ENCODE assay signal across 8 mouse cellular contexts in the genomic region with DNA sequence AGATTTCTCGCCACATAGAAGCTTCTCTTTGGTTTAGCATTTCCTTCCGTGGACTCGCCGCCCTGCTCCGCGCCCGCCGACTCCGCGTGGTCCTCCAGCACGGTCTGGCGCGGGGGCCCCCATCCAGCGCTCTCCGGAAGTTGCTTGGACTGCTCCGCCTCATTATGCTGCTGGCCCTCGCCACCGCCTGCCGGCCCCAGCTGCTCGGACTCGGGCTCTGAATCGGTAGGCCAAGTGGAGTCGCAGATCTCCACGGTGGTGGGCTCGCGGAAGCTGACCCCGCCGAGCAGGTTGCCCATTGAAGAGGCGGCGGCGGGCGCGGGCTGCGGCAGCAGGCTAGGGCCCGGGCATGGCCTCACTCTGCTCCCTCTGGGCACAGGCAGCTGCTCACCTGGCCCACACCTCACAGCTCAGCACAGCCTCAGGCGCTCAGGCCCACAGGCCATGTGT. TPM values are rescaled to one million over a fixed set of nuclear protein-coding genes. Genes with fewer than 3 reads are reported as not detected.
DNase-seq lines count a peak whose midpoint lies in the region; ATAC-seq lines count a peak whose summit lies in the region.

No protein-coding gene starts in this region.

- H3K27me3 ChIP-seq in heart, embryonic 11.5 days (ENCODE audit: control insufficient read depth, insufficient read depth, low read length) = no peaks in the 10 kb centered on the region
- H3K27me3 ChIP-seq in embryonic facial prominence, embryonic 13.5 days = no peaks in the 10 kb centered on the region
- H3K27me3 ChIP-seq in hindbrain, embryonic 15.5 days = no peaks in the 10 kb centered on the region
- H3K27me3 ChIP-seq in liver, embryonic 11.5 days (replicated peaks; ENCODE audit: control insufficient read depth, insufficient read depth, low read length) = no peaks in the 10 kb centered on the region
- H3K27me3 ChIP-seq in neural tube, embryonic 15.5 days (replicated peaks) = no peaks in the 10 kb centered on the region

- no peak for DNase-seq in heart, adult 9 months (ENCODE audit: low spot score in 2 of 2)
- peak; percentile 4 for DNase-seq in WW6 (ENCODE audit: low read depth, low spot score)
- peak; percentile 68 for DNase-seq in liver, embryonic 11.5 days (ENCODE audit: low spot score)

- 2% methylated on average over 36 of the region's 36 CpGs for WGBS in heart, embryonic 11.5 days (ENCODE audit: insufficient replicate concordance)
- WGBS in embryonic facial prominence, embryonic 13.5 days = 6% methylated on average over 36 of the region's 36 CpGs
- 6% methylated on average over 36 of the region's 36 CpGs for WGBS in hindbrain, embryonic 15.5 days
- WGBS in liver, embryonic 11.5 days = 5% methylated on average over 36 of the region's 36 CpGs
- 3% methylated on average over 36 of the region's 36 CpGs for WGBS in neural tube, embryonic 15.5 days

- peak; percentile 89 for ATAC-seq in heart, embryonic 11.5 days (replicated peaks; ENCODE audit: insufficient number of reproducible peaks, low FRiP score, low TSS enrichment)
- ATAC-seq in embryonic facial prominence, embryonic 13.5 days (ENCODE audit: insufficient number of reproducible peaks, insufficient read depth, low FRiP score, low TSS enrichment, low read depth) = peak; percentile 84
- peak; percentile 99 for ATAC-seq in hindbrain, embryonic 15.5 days (ENCODE audit: low FRiP score, low read depth)
- ATAC-seq in liver, embryonic 11.5 days (replicated peaks; ENCODE audit: low FRiP score) = peak; percentile 85
- peak; percentile 98 for ATAC-seq in neural tube, embryonic 15.5 days (ENCODE audit: low FRiP score)
- ATAC-seq in erythroid progenitor cell, adult 5-6 weeks (replicated peaks; ENCODE audit: low FRiP score, poor library complexity, severe bottlenecking) = no peak

- peak overlapping the region; percentile 74 for H3K9ac ChIP-seq in heart, embryonic 11.5 days (ENCODE audit: low read depth, low read length)
- H3K9ac ChIP-seq in embryonic facial prominence, embryonic 13.5 days = peak overlapping the region; percentile 71
- H3K9ac ChIP-seq in hindbrain, embryonic 15.5 days = peak overlapping the region; percentile 45
- H3K9ac ChIP-seq in liver, embryonic 11.5 days (ENCODE audit: low read depth, low read length) = peak overlapping the region; percentile 46
- H3K9ac ChIP-seq in neural tube, embryonic 15.5 days (replicated peaks) = peak overlapping the region; percentile 61

- no peak overlapping the region for H3K27ac ChIP-seq in heart, embryonic 11.5 days (ENCODE audit: low read depth, low read length)
- H3K27ac ChIP-seq in embryonic facial prominence, embryonic 13.5 days = no peak overlapping the region
- H3K27ac ChIP-seq in hindbrain, embryonic 15.5 days (replicated peaks) = no peak overlapping the region; the same call in 1 of the 2 replicates
- no peak overlapping the region for H3K27ac ChIP-seq in liver, embryonic 11.5 days (ENCODE audit: low read depth, low read length)
- 0 out of 2 replicates have a peak overlapping the region, but pooled peaks have one; percentile 13 for H3K27ac ChIP-seq in neural tube, embryonic 15.5 days (replicated peaks)

- H3K36me3 ChIP-seq in heart, embryonic 11.5 days (ENCODE audit: control insufficient read depth, insufficient read depth, low read length) = no peaks in the 10 kb centered on the region
- no peaks in the 10 kb centered on the region for H3K36me3 ChIP-seq in embryonic facial prominence, embryonic 13.5 days
- H3K36me3 ChIP-seq in hindbrain, embryonic 15.5 days = no peaks in the 10 kb centered on the region
- H3K36me3 ChIP-seq in liver, embryonic 11.5 days (ENCODE audit: control insufficient read depth, insufficient read depth, low read length) = no peaks in the 10 kb centered on the region
- H3K36me3 ChIP-seq in neural tube, embryonic 15.5 days = no peaks in the 10 kb centered on the region

- H3K9me3 ChIP-seq in heart, embryonic 11.5 days (replicated peaks; ENCODE audit: control insufficient read depth, low read length) = no peaks in the 10 kb centered on the region
- H3K9me3 ChIP-seq in embryonic facial prominence, embryonic 13.5 days = no peaks in the 10 kb centered on the region
- H3K9me3 ChIP-seq in hindbrain, embryonic 15.5 days = no peaks in the 10 kb centered on the region
- H3K9me3 ChIP-seq in liver, embryonic 11.5 days (ENCODE audit: control insufficient read depth, low read length) = no peaks in the 10 kb centered on the region
- no peaks in the 10 kb centered on the region for H3K9me3 ChIP-seq in neural tube, embryonic 15.5 days (replicated peaks)

- H3K4me3 ChIP-seq in heart, embryonic 11.5 days (ENCODE audit: low read depth, low read length) = peak overlapping the region; percentile 48
- H3K4me3 ChIP-seq in embryonic facial prominence, embryonic 13.5 days = peak overlapping the region; percentile 56
- H3K4me3 ChIP-seq in hindbrain, embryonic 15.5 days = peak overlapping the region; percentile 56
- peak overlapping the region; percentile 48 for H3K4me3 ChIP-seq in liver, embryonic 11.5 days (ENCODE audit: low read depth, low read length)
- peak overlapping the region; percentile 55 for H3K4me3 ChIP-seq in neural tube, embryonic 15.5 days (replicated peaks)

- no peaks in the 10 kb centered on the region for H3K4me1 ChIP-seq in heart, embryonic 11.5 days (ENCODE audit: control insufficient read depth, insufficient read depth, low read length)
- no peaks in the 10 kb centered on the region for H3K4me1 ChIP-seq in embryonic facial prominence, embryonic 13.5 days
- no peaks in the 10 kb centered on the region for H3K4me1 ChIP-seq in hindbrain, embryonic 15.5 days (replicated peaks)
- no peaks in the 10 kb centered on the region for H3K4me1 ChIP-seq in liver, embryonic 11.5 days (replicated peaks; ENCODE audit: control insufficient read depth, insufficient read depth, low read length)
- no peaks in the 10 kb centered on the region for H3K4me1 ChIP-seq in neural tube, embryonic 15.5 days

- H3K4me2 ChIP-seq in heart, embryonic 11.5 days = peak overlapping the region; percentile 81
- H3K4me2 ChIP-seq in embryonic facial prominence, embryonic 13.5 days = peak overlapping the region; percentile 90
- H3K4me2 ChIP-seq in hindbrain, embryonic 15.5 days = peak overlapping the region; percentile 91
- H3K4me2 ChIP-seq in liver, embryonic 11.5 days = peak overlapping the region; percentile 69
- H3K4me2 ChIP-seq in neural tube, embryonic 15.5 days = peak overlapping the region; percentile 89

RNA-seq across cellular contexts. Expression of a gene that starts 14.5 kb away (rescaled TPM):
- not detected in 2 replicates for polyA plus RNA-seq in heart, embryonic 11.5 days (2014; fragmentation: Nextera tagmentation; extraction: Ambion mirVana)
- polyA plus RNA-seq in embryonic facial prominence, embryonic 13.5 days (2015; fragmentation: Nextera tagmentation; extraction: Ambion mirVana) = not detected in 2 replicates
- polyA plus RNA-seq in hindbrain, embryonic 15.5 days (2015; fragmentation: Nextera tagmentation; extraction: Ambion mirVana) = 0.04 and 0.06 TPM in 2 replicates
- polyA plus RNA-seq in liver, embryonic 11.5 days (2014; fragmentation: Nextera tagmentation; extraction: Ambion mirVana) = not detected in 2 replicates
- 0.05 and 0.08 TPM in 2 replicates for polyA plus RNA-seq in neural tube, embryonic 15.5 days (2015; fragmentation: Nextera tagmentation; extraction: Ambion mirVana)
- not detected in 2 replicates for total RNA-seq in erythroid progenitor cell, adult 5-6 weeks (2015; ENCODE audit: low replicate concordance)
- not detected in 2 replicates for total RNA-seq in erythroid progenitor cell, adult 5-6 weeks (2017; ENCODE audit: low replicate concordance)

RNA-seq across cellular contexts. Expression of a gene that starts 26.9 kb away (rescaled TPM):
- not detected in 2 replicates for polyA plus RNA-seq in heart, embryonic 11.5 days (2014; fragmentation: Nextera tagmentation; extraction: Ambion mirVana)
- polyA plus RNA-seq in embryonic facial prominence, embryonic 13.5 days (2015; fragmentation: Nextera tagmentation; extraction: Ambion mirVana) = not detected in 2 replicates
- 0.18 and 0.21 TPM in 2 replicates for polyA plus RNA-seq in hindbrain, embryonic 15.5 days (2015; fragmentation: Nextera tagmentation; extraction: Ambion mirVana)
- polyA plus RNA-seq in liver, embryonic 11.5 days (2014; fragmentation: Nextera tagmentation; extraction: Ambion mirVana) = not detected in 2 replicates
- polyA plus RNA-seq in neural tube, embryonic 15.5 days (2015; fragmentation: Nextera tagmentation; extraction: Ambion mirVana) = 0.10 and 0.18 TPM in 2 replicates
- total RNA-seq in erythroid progenitor cell, adult 5-6 weeks (2015; ENCODE audit: low replicate concordance) = not detected in 2 replicates
- total RNA-seq in erythroid progenitor cell, adult 5-6 weeks (2017; ENCODE audit: low replicate concordance) = not detected in 2 replicates

RNA-seq across cellular contexts. Expression of a gene that starts 40.8 kb away (rescaled TPM):
- not detected in 2 replicates for polyA plus RNA-seq in heart, embryonic 11.5 days (2014; fragmentation: Nextera tagmentation; extraction: Ambion mirVana)
- polyA plus RNA-seq in embryonic facial prominence, embryonic 13.5 days (2015; fragmentation: Nextera tagmentation; extraction: Ambion mirVana) = not detected in 2 replicates
- polyA plus RNA-seq in hindbrain, embryonic 15.5 days (2015; fragmentation: Nextera tagmentation; extraction: Ambion mirVana) = not detected in 2 replicates
- polyA plus RNA-seq in liver, embryonic 11.5 days (2014; fragmentation: Nextera tagmentation; extraction: Ambion mirVana) = not detected in 2 replicates
- polyA plus RNA-seq in neural tube, embryonic 15.5 days (2015; fragmentation: Nextera tagmentation; extraction: Ambion mirVana) = 0.04 TPM in 1 of 2 replicates, not detected in the other
- not detected in 2 replicates for total RNA-seq in erythroid progenitor cell, adult 5-6 weeks (2015; ENCODE audit: low replicate concordance)
- not detected in 2 replicates for total RNA-seq in erythroid progenitor cell, adult 5-6 weeks (2017; ENCODE audit: low replicate concordance)

Comparison
In these comparisons a context has a peak if more than half of its experiments do, and no peak if none do; other contexts are left out.
1. DNase-seq: peak in WW6 (single experiment) and liver, embryonic 11.5 days (single experiment); none in heart, adult 9 months (0 of 2).
2. Peak in every context shown above with its lines, with median percentiles within 50 percentile points of each other: H3K4me2 ChIP-seq, H3K4me3 ChIP-seq and H3K9ac ChIP-seq.